Mouse (Mus musculus) urinary bladder, postnatal 25 days (tissue): Measurements from ENCODE around the gene Olfr769.
"Not testable (repeated sequence)": the region's sequence is repeated elsewhere in the genome, so short reads cannot be mapped to it uniquely, and the experiment has no call there.

Experiments
- DNase-seq: peaks from one replicate; pipeline ENCODE4 v3.0.0; 2022; ENCODE audit warnings: low spot score

Gene Olfr769

DNA sequence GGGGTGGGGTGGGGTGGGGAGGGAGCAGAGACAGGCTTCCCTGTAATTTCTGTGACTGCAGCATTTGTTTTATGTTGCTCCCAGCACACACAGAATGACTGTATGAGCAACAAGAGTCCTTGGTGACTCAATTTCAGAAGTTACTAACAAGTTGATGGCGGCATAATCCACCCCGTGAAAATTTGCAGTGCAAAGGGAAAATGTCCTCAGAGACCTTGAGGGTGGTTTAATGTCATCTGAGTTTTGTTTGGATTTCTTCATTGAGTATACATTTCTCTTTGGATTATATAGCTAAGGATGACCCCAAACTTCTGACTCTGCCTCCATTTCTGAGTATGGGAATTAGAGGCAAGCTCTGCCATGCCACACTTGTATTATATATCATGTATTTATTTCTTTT lies at the start of gene Olfr769:
Olfr769 (minus strand) TSS at position 101 of the 400 bp plus-strand sequence.
- no peak for DNase-seq

DNA sequence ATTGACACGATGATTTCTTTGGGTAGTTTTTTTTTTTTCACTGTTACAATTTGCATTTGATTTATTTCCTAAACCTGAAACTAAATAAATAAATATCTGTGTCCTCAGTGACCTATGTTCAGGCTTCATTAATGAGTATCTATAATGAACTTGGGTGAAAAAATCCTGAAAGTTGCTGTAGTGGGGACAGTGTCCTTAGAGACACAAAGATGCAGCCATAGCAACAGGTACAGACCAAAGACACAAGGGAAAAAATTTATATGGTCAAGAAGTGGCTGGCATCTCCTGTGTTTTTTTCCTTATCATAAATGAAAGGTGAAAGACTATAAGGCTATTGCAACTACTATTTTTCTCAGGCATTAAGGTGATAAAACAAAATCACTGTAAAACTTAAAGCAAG lies 47.0 kb upstream of the Olfr769 start, which contains the start of gene Olfr771:
Olfr771 (minus strand) TSS at position 101 of the 400 bp plus-strand sequence.
- no peak for DNase-seq

DNA sequence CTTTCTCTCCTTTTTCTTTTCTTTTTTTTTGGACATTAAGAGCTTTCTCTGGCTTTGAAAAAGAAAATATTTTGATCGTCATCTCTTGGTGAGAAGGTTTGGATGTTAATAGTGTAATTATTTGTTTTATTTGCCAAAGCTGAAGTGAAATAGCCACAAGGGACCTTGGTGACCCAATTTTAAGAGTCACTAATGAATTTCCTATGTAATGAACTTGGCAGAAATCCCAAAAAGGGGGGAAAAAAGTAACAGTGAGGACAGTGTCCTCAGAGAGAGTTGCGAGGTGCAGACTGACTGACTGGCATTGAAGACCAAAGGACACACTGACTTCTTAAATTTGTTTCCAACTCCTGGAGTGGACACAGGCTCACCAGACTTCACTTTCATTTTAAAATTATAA lies 21.2 kb upstream of the Olfr769 start, which contains the start of gene Olfr770:
Olfr770 (minus strand) TSS at position 101 of the 400 bp plus-strand sequence.
- DNase-seq, result no peak

DNA sequence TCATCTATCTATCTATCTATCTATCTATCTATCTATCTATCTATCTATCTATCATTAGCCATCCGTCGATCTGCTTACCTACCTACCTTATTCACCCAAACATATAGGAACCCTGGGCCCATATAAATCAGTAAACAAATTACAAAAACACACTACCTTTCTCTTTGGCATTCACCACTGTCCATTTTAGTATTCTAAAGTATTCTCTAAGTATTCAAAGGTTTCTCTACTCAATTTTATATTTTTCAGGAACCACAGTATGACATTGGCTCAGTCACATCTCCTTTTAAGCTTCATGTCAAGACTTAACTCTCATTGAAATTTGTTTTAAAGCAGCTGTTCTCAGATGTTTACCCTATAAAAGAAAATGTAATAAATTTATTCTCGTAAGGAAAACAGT lies 2.5 kb downstream of the Olfr769 start:
- no peak for DNase-seq

DNA sequence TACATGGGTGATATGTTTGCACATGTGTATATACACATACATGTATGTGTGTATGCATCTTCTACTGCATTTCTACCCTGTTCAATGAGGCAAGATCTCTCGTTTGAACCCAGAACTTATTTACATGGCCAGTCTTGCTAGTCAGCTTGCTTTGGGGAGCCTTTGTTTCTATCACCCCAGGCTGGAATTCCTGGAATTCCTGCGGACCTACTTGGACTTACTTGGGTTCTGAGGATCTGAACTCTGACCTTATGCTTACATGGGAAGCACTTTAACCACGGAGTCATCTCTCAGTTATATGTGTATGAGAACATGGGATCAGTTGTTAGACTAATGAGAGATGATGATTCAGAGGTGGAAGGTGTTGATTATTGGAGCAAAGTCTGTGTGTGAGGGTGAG lies 16.4 kb downstream of the Olfr769 start:
- no peak for DNase-seq

DNA sequence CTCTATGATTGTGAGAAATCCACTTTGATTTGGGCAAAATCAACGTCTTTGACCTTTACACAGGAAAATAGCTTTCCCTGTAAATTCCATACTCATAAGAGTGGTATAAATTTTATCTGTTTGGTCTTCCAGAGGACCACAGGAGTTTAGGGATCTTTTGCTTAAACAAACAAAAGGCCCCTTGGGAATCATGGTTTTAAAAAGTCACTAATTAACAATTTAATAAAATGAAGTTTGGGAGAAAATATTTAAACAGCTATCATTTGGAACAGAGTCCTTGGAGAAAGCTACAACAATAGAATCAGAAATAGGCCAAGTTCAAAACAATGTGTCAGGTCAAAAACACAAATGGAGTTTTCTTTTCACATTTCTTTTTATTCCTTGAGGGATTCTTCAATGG lies 18.4 kb downstream of the Olfr769 start, which contains the start of gene Olfr768:
Olfr768 (minus strand) TSS at position 101 of the 400 bp plus-strand sequence.
- DNase-seq, result no peak

DNA sequence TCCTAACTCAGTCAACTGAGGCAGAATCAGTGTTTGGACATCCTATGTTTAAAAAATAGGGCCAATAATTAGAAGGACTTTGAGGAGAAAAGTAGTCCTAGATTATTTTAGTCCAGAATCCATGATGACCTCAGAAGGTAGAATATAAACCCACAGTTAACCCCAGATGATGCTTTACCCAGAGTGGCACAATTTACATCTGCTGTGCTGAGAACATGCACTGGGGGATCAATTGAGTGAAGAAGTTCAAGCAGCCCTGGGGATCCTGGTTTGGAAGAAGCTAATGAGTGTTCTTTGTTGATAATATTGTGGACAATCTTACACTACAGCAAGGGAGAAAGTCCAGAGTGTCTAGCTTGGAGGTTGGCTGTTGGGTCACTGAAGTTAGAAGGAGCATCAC lies 34.9 kb downstream of the Olfr769 start, which contains the start of gene Olfr767:
Olfr767 (minus strand) TSS at position 101 of the 400 bp plus-strand sequence.
- not testable (repeated sequence) for DNase-seq

DNA sequence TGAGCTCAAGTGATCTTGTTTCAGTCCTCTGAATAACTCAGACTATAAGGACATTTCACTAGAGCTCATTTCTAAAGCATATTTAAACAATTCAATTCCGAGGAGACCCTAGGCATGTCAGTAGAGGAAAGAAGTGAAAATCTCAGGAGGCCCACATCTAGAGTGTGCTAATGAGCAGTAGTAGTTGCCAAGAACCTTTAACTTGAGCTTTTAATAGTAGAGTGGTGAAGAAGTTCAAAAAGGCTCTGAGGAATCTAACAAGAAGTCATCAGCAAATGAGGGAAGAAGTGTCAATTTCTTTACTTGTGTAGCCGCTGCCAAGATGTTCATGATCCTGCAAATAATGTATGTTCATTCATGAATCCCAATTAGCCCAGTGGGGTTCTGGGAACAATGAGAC lies 48.8 kb downstream of the Olfr769 start, which contains the start of gene Olfr766-ps1:
Olfr766-ps1 (minus strand) TSS at position 101 of the 400 bp plus-strand sequence.
- DNase-seq, result no peak
